Mouse (Mus musculus) bone marrow, adult 2 months (tissue): ENCODE data around the gene Gm45213.

ENCODE experiments used
- CTCF ChIP-seq: fragments of 200-500 bp; IDR thresholded peaks from 2 replicates; pipeline ENCODE4 v1.5.1; 2011; ENCODE audit warnings: low read length, control low read depth; ENCODE audit not compliant: control insufficient read depth, insufficient read depth
- POLR2A ChIP-seq: fragments of 200-500 bp; IDR thresholded peaks from 2 replicates; pipeline ENCODE4 v1.6.1; 2011; ENCODE audit warnings: low read depth, mild to moderate bottlenecking, control low read depth, low read length, borderline replicate concordance; ENCODE audit not compliant: control insufficient read depth

DNA sequence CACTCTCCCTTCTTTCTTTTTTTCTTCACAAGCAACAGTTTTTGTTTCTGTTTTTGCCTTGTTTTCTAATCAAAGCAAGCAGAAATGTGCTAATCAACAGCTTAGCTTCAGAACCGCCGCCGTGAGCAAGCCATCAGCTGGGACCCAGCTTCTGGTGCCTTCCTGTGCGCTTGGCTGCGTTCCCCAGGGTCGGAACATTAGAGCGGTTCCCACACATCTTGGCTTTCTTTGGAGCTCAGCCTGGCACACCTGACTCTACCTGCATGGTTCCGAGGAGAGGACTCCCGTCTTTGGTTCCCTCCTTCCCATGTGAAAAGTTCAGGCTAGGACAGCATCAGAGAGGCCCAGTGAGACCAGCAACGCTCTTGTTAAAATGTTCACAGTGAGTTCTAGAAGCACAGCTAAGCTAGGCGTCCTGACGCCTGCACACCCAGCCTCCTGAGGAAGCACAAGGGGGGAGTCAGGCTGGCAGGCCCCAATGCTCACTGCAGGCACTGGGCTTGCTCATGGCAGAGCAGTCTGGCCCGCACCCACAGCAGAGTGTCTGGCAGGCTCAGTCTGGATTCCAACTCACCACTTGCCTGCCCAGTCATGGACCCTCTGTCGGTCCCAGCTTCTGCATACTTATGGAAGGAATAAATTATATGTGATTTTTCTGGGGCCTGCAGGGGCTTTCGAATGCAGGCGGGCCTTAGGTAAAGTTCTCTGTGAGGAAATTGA lies 42.2 kb upstream of the Gm45213 start:
- TF ChIP-seq CTCF = no peak
- no peak for TF ChIP-seq POLR2A
